Mouse (Mus musculus) layer of hippocampus, postnatal 36 days (tissue): Measurements from ENCODE around the gene Srsf1. TPM values are rescaled to one million over a fixed set of nuclear protein-coding genes. Genes with fewer than 3 reads are reported as not detected.
"Not testable (repeated sequence)": the region's sequence is repeated elsewhere in the genome, so short reads cannot be mapped to it uniquely, and the experiment has no call there.

Experiments used
- DNase-seq, 2 experiments: peaks; one replicate each; pipeline ENCODE4 v3.0.0; 2022
- total RNA-seq, 2 experiments: library from RNA; stranded (reverse); gene quantifications; 2 replicates each; pipeline ENCODE4 v1.2.3; 2021

Srsf1 gene
- total RNA-seq, 2 experiments from 2014 or later, result 232 to 248 TPM

- no peak for DNase-seq
Measured at GRCm38 (mm10) chr11:88044314-88044713, 2.9 kb upstream of the Srsf1 start.

- not testable (repeated sequence) for DNase-seq
Measured at GRCm38 (mm10) chr11:88045159-88045558, 2.0 kb upstream of the Srsf1 start.

DNA sequence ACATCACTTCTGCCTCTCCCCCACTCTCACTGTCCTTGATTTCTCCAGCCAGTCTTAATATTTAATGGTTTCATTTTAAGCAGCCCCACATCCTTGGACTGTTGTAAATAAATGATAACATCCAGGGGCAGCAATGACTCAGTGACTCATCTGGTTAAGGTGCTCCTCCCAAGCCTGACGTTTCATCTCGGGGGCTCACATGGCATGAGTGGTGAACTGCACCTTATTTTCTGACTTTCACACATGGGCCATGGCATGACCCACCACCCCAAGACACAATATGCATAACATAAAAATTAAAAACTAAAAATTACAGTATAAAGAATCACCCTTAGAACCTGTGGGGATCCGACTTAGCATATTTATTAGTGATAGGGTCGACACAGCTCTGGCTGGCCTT is 1.3 kb upstream of the Srsf1 start:
- no peak for DNase-seq

DNA sequence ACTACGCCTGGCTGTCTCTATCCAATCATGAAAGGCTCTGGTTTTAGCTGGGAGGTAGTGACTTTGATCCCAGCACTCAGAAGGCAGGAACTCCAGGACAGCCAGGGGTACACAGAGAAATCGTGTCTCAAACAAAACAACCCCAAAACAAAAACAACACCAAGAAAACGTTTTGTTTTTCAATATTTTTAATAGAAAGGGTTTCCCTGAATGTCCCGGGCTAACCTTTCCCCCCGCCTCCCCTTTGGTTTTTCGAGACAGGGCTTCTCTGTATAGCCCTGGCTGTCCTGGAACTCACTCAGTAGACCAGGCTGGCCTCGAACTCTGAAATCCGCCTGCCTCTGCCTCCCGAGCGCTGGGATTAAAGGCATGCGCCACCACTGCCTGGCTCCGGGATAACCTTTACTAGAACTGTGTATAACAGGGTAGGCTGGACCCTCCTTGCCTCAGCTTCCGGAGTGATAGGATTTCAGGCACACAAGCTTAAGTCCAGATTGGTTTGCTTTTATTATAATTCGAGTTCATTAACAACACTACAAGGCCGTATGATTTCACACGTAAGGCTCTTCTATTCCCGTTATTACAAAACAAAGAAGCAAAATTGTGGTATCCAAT is 743 bp upstream of the Srsf1 start:
- DNase-seq, result no peak

DNA sequence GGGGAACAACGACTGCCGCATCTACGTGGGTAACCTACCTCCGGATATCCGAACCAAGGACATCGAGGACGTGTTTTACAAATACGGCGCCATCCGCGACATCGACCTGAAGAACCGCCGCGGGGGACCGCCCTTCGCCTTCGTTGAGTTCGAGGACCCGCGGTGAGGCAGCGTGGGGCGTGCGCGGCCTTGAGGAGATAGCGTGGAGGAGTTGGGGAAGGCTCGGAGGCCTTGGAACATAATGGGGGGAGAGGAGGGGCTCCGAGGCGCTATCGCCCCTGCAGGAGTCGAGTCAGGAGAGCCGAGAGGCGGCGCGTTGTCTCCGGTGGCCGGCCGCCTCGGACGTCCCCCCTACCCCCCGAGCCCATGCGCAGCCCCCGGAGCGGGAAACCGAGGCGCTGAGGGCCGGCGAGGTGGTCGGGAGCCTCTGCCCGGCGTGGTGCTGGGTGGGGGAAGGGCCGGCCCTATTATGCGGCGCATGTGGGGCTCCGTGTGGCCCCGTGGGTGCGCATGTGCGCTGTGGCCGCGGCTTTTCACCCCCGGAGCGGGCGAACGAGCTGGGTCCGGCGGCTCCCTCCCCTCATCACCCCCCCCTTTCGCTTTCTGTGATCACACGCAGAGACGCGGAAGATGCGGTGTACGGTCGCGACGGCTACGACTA is 828 bp downstream of the Srsf1 start:
- peak; percentile 69 to 70 for DNase-seq

GRCm38 (mm10) chr11:88048961-88049670 is 1.9 kb downstream of the Srsf1 start:
- DNase-seq, result no peak

- no peak for DNase-seq
Measured at GRCm38 (mm10) chr11:88049732-88050131, 2.6 kb downstream of the Srsf1 start.

DNA sequence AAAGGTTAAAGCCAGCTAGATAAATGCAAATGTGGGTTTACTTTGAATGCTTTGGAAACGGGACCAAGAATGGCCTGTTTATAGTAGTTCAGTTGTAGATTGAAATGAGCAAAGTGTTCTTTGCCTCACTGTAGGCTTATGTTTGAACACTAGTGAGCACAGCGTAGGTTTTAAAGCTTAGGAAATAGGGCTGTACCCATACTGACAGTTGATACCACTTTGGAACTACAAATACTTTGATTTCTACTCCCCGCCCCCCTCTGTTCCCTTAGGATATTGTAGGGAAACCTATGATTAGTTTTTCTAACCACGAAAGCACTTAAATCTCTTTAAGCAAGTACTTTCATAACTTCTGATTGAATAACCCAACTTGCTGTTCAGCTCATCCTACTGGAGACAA is 5.5 kb downstream of the Srsf1 start:
- DNase-seq, result no peak

DNA sequence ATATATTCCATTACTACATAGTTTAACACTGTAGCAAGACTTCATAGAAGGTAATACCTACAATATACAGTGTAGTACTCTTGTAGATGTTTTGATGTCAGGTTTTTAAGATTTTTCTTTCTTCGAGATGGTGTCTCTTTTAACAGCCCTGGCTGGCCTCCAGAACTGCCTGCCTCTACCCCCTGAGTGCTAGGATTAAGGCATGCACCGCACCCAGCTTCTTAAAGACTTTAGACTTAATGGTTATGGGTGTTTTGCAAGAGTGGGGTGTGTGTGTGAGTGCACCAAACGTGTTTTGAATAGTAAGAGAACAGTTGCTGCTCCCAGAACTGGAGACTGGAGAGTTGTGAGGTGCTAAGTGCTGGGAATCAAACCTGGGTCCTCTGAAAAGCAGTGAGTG is 6.6 kb downstream of the Srsf1 start:
- DNase-seq, result no peak

DNA sequence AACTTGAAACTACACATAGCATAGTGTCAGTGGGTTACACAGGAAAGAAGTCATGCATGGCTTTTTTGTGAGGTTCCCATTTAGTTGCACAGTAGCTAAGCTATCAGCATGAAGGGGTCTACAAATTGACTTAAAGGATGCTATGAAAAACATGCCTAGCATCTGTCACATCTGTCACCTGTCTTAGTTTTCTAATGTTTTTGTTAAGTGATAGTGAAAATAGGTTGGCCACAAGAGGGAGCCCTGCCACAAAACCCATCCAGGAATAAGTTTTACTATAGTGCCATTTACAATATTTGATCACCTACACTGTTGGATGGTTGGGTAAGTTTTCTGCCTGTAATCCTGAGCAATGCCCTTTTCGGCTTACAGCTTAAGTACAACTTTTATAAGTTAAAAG is 7.4 kb downstream of the Srsf1 start:
- DNase-seq, result no peak

- no peak for DNase-seq
Measured at GRCm38 (mm10) chr11:88055777-88056176, 8.6 kb downstream of the Srsf1 start.

GRCm38 (mm10) chr11:88057788-88058187 is 10.6 kb downstream of the Srsf1 start:
- no peak for DNase-seq

- no peak for DNase-seq
Measured at GRCm38 (mm10) chr11:88059141-88059540, 12.0 kb downstream of the Srsf1 start.

DNA sequence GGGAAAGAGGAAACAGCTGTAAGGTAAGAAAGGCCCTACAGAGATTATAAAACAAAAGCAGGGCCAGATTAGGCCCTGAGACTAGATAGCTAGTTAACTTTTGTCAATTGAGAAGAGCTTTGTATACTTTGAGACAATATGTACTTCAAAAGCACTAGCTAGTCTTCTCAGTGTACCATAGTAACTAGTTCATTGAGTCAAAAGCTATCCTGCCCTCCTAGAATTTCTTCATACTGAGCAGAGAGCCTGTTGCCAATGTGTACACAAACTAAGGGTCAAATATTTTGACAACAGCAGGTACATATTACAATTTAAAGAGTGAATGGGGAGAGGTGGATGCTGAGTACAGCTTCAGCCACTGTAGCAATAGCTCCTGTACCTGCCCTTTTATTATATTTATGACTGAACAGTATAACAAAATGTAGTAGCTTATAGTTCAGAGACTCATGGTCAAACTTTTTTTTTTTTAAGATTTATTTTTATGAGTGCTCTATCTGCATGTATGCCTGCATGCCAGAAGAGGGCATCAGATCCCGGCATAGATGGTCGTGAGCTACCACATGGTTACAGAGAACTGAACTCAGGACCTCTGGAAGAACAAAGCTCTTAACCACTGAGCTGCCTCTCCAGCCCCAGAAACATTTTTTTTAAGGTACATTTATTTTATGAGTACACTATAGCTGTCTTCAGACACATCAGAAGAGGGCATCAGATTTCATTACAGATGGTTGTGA is 14.9 kb downstream of the Srsf1 start:
- no peak for DNase-seq

DNA sequence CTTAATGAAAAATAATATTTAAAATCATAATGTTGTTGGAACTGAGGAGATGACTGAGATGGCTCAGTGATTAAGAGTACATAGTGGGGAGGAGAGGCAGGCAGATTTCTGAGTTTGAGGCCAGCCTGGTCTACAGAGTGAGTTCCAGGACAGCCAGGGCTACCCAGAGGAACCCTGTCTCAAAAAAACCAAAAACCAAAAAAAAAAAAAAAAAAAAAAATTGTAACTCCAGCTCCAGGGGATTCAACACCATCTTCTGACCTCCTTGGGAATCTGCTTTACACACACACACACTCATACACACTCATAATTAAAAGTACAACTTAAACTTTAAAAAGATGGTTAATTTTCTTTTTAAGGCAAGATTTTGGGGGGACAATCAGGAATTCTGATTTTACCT is 18.6 kb downstream of the Srsf1 start:
- DNase-seq, result no peak

- no peak for DNase-seq
Measured at GRCm38 (mm10) chr11:88067191-88067585, 20.0 kb downstream of the Srsf1 start.

- peak; percentile 60 to 64 for DNase-seq
Measured at GRCm38 (mm10) chr11:88067586-88068410, 20.6 kb downstream of the Srsf1 start, which contains the start of gene Vezf1. Vezf1 (plus strand) TSS chr11:88068279.

DNA sequence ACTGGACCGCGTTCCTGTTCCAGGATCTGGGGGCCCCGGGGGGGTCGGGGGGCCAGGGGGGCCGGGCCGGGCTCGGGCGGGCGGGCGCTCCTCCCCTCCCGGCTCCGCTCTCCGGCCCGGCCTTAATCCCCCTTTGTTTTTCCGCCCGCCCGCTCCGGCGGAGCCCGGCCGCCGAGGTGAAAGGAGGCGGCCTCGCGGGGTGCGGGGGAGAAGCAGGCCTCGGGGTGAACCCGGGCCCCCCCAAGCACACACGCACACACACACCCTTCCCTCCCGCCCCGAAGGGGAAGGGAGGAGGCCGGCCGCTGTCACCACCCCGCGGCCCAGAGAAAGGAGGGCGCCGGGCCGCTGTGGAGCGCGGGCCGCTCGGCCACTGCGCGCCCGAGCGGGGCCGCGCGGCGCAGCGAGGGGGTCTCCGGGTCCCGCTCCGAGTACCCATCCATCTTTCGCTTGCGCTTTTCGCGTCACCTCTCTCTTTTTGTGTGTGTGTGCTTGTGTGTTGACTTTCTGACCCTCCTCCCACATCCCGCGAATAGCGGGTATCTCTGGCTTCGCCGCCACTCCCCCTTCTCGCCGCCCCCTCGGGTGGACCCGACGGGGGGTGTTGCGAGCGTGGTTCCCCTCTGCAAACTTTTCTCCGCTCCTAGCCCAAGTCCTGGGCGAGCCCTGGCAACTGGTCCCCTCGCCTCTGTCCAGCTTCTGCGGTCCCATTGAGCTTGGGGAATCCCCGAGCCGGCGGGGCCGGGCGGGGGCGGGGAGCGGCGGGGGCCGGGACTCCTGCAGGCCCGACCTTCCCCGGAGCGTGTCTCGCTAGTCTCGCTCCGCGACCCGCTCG is 21.5 kb downstream of the Srsf1 start:
- peak; percentile 38 to 50 for DNase-seq

DNA sequence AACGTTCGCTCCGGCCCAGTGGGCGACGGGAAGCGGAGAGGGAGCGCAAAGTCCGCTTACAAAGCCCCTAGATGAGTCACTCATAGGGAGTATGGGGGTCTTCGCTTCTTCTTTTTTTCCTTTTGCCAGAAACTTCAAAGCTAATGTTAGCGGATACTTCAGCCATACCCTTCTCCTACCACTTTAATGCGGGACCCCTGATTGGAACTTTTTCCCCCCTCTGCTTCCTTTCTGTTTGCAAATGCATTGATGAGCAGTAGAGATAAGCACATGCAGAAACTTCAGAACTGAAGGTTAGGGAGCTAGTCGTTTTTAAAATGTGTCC is 22.0 kb downstream of the Srsf1 start:
- no peak for DNase-seq

DNA sequence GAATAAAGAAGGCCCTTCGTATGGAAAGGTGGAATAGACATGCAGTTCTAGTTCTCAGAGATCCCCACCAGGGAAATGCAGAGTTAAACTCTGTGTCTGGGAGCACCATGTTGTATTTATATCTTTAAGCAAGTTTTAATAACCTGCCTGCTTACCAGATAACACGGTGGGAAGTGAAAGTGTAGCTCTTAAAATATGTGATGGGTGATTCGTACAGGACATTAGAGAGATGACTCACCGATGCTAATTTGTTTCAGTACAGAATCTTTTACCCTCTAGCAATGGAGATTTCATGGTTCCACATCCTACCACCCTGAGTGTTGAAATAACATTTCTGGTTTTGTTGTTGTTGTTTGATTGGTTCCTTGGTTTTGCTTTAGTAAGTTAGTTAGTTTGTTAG is 23.2 kb downstream of the Srsf1 start:
- DNase-seq, result no peak

GRCm38 (mm10) chr11:88071113-88071512 is 23.9 kb downstream of the Srsf1 start:
- no peak for DNase-seq
